Mouse (Mus musculus) small intestine, adult 2 months (tissue): Measurements from ENCODE around the gene Fgfr1op2.

Experiments used
- CTCF ChIP-seq: fragments of 200-500 bp; IDR thresholded peaks from 2 replicates; pipeline ENCODE4 v1.5.1; 2012; ENCODE audit warnings: low read depth, mild to moderate bottlenecking, control low read depth, inconsistent platforms, low read length, moderate library complexity, mixed read lengths; ENCODE audit not compliant: insufficient replicate concordance, insufficient read length; ENCODE audit errors: extremely low read depth
- POLR2A ChIP-seq: fragments of 200-500 bp; IDR thresholded peaks from 2 replicates; pipeline ENCODE4 v1.6.1; 2012; ENCODE audit warnings: low read depth, mild to moderate bottlenecking, control low read depth, inconsistent platforms, low read length, moderate library complexity

- TF ChIP-seq POLR2A (no peak), CTCF (no peak)
These were observed 26.6 kb upstream of the Fgfr1op2 start for GRCm38 (mm10) chr6:146550421-146550820.
